9 mouse cellular contexts compared by ENCODE assay signal in genomic region chr19:32186594-32187092, GRCm38 (mm10).
A peak's percentile ranks its signal among the peaks of the same experiment; 100 is the strongest.
DNase-seq lines count a peak whose midpoint lies in the region; TF ChIP-seq lines count a peak whose summit lies in the region.
"Had no signal": no experiment of that assay in that cellular context is flagged by ENCODE, and none has a peak within 500 bp of the region (broad histone marks: within the 10 kb centered on the region; RNA-seq: fewer than 3 reads in every experiment).

No protein-coding gene starts in this region.

- peak; percentile 73 to 75 for DNase-seq in B cell, adult 2 months
- peak; percentile 65 for DNase-seq in kidney, adult 9 months
- DNase-seq in lung, postnatal 36 days: peak; percentile 79
- DNase-seq in right cerebral cortex, adult 18-20 months: no peak
- no peak for DNase-seq in testis, postnatal 14 days (ENCODE audit: low spot score)
- no peak for DNase-seq in left cerebral cortex, adult 9 months (ENCODE audit: low spot score in 2 of 2)
- DNase-seq in urinary bladder, postnatal 36 days (ENCODE audit: low spot score in 2 of 2): no peak

- WGBS in bone marrow, adult 2 months: 10% methylated on average over 8 of the region's 8 CpGs

- peak overlapping the region; percentile 75 for H3K27ac ChIP-seq in bone marrow, adult 2 months (ENCODE audit: control insufficient read depth, insufficient read depth, low read depth, low read length, poor library complexity)
- H3K27ac ChIP-seq: limb, embryonic 13.5 days had no signal

- H3K4me3 ChIP-seq in bone marrow, adult 2 months (replicated peaks; ENCODE audit: control insufficient read depth, low read depth, low read length): no peak overlapping the region
- H3K4me3 ChIP-seq: limb, embryonic 13.5 days had no signal

- TF ChIP-seq CTCF in bone marrow, adult 2 months (IDR thresholded peaks at IDR 0.05; ENCODE audit: control insufficient read depth, insufficient read depth, low read length): no peak

- TF ChIP-seq POLR2A in bone marrow, adult 2 months (IDR thresholded peaks at IDR 0.05; ENCODE audit: borderline replicate concordance, control insufficient read depth, low read depth, low read length): no peak

- peaks cover 9% of the 10 kb centered on the region; the same call in 1 of the 2 replicates for H3K4me1 ChIP-seq in bone marrow, adult 2 months (ENCODE audit: control insufficient read depth, insufficient read depth, low read length)

Comparison
In these comparisons a context has a peak if more than half of its experiments do, and no peak if none do; other contexts are left out.
1. DNase-seq: peak in B cell, adult 2 months (2 of 2), kidney, adult 9 months (single experiment) and lung, postnatal 36 days (single experiment); none in right cerebral cortex, adult 18-20 months (single experiment), testis, postnatal 14 days (single experiment), left cerebral cortex, adult 9 months (0 of 2) and urinary bladder, postnatal 36 days (0 of 2).